Mouse (Mus musculus) embryonic facial prominence, embryonic 12.5 days (tissue): ENCODE measurements around the gene Ccdc182. TPM values are rescaled to one million over a fixed set of nuclear protein-coding genes. Genes with fewer than 3 reads are reported as not detected.
A peak's percentile ranks its signal among the peaks of the same experiment; 100 is the strongest.

Experiments
- ATAC-seq: fragments of 200-750 bp; cut with Nextera tagmentation; 2 replicates; pipeline ENCODE4 v1.8.0; 2017; ENCODE audit not compliant: insufficient number of reproducible peaks, insufficient read depth, low FRiP score, low TSS enrichment
- H3K27ac ChIP-seq: fragments of 300-500 bp; sonication (generic); 2 replicates; pipeline ENCODE4 v1.5.1; 2016; ENCODE audit warnings: mild to moderate bottlenecking
- H3K27me3 ChIP-seq: fragments of 300-500 bp; sonication (generic); 2 replicates; pipeline ENCODE4 v1.6.1; 2016; ENCODE audit warnings: mild to moderate bottlenecking, moderate library complexity
- H3K36me3 ChIP-seq: fragments of 300-500 bp; sonication (generic); 2 replicates; pipeline ENCODE4 v1.6.1; 2016; ENCODE audit warnings: mild to moderate bottlenecking
- H3K4me1 ChIP-seq: fragments of 300-500 bp; sonication (generic); 2 replicates; pipeline ENCODE4 v1.6.1; 2016
- H3K4me2 ChIP-seq: fragments of 300-500 bp; sonication (generic); replicated peaks from 2 replicates; pipeline ENCODE4 v1.6.1; 2016; ENCODE audit warnings: mild to moderate bottlenecking, moderate library complexity
- H3K4me3 ChIP-seq: fragments of 300-500 bp; sonication (generic); 2 replicates; pipeline ENCODE4 v1.5.1; 2016; ENCODE audit warnings: mild to moderate bottlenecking
- H3K9ac ChIP-seq: fragments of 300-500 bp; sonication (generic); 2 replicates; pipeline ENCODE4 v1.6.1; 2016; ENCODE audit warnings: mild to moderate bottlenecking, moderate library complexity
- H3K9me3 ChIP-seq: fragments of 300-500 bp; sonication (generic); 2 replicates; pipeline ENCODE4 v1.6.1; 2016; ENCODE audit warnings: mild to moderate bottlenecking, moderate library complexity
- WGBS: fragments of 180-500 bp; shearing (Covaris S2); methylation state at CpG from one replicate; pipeline ENCODE4 v1.1.7; 2016; 5-methylcytosine and 5-hydroxymethylcytosine counted together
- polyA plus RNA-seq: library from polyadenylated mRNA; unstranded; fragments of >200 nt; fragmentation: Nextera tagmentation; extraction: Ambion mirVana; gene quantifications from 2 replicates; pipeline ENCODE4 v1.2.1, GENCODE M21; 2016

Ccdc182 gene
- polyA plus RNA-seq, 1 experiment from 2014 or later: 0.93 TPM

DNA sequence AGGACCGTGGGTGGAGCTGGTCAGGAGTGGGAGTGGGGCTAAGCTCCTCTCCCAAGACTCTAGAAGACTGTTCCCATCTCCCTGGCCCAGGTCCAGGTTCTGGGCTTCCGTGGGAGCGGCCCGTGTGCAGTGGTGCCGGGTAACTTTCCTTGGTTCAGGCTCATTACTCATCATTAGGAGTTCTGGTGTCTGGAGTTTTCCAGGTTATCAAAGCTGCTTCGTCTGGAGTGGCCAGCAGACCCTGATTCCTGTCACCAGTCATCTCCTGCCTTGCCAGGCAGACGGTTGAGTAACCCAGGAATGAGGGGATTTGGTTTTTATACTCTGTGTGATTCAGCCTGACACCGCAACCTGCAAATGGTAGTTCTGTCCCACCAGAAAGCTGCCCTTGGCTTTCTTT lies 7.8 kb upstream of the Ccdc182 start:
- Histone ChIP-seq H3K36me3 (no peaks in the 10 kb centered on the region), H3K27me3 (no peaks in the 10 kb centered on the region), H3K9ac (no peak overlapping the region), H3K27ac (no peak overlapping the region), H3K9me3 (no peaks in the 10 kb centered on the region), H3K4me1 (0 out of 2 replicates have a peak, but pooled peaks cover 6% of the 10 kb centered on the region), H3K4me3 (no peak overlapping the region), H3K4me2 (no peak overlapping the region)
- no peak for ATAC-seq
- 70% methylated on average over 8 of the region's 8 CpGs for WGBS

DNA sequence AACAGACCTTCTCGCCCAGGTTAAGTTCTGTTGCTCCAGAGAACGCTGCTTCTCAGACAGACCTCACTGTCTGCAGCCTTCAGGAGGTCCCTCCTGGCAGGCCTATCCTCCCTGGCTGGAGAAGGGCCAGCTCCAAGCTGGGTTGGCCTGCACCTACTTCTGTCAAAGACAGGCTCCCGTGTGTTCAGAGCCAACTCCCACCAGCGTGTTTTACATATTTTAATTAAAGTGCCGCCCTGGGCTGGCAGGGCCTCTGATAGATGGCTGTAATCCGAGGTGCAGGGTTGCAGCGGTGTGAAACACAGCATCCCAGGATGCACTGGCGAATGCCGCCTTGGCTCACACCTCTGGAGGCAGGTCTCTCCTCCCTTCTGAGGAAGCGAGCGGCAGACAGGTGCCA lies 5.5 kb upstream of the Ccdc182 start:
- 31% methylated on average over 11 of the region's 11 CpGs for WGBS
- Histone ChIP-seq H3K4me1 (0 out of 2 replicates have a peak, but pooled peaks cover 10% of the 10 kb centered on the region), H3K9me3 (no peaks in the 10 kb centered on the region), H3K4me3 (no peak overlapping the region), H3K36me3 (no peaks in the 10 kb centered on the region), H3K27me3 (no peaks in the 10 kb centered on the region), H3K4me2 (no peak overlapping the region), H3K27ac (no peak overlapping the region), H3K9ac (no peak overlapping the region)
- ATAC-seq: no peak

DNA sequence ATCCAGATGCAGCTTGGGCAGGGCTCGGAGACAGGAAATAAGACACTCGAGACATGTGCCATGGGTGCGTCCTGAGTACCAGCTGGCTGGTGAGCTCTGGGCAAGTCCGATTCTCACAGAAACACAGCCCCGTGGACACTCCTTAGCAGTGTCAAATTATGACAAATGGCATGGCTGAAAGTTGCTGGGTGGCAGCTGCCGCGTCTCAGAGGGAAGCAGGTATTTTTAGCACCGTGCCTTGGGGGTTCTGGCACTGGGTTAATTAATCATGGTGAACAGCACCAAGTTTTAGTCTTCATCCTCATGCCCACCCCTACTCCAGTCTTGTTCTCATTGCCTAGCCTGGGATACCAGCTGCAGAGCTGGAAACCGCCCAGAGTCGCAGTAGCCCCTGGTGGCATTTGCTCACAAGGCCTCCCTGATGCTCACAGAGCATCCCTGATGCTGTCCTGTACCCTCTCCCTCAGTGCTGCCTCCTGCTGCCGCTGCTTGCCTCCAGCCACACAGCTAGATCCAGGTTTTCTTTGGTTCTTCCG lies 5.0 kb upstream of the Ccdc182 start:
- no peak overlapping the region for H3K9ac ChIP-seq
- WGBS: 53% methylated on average over 12 of the region's 12 CpGs
- no peaks in the 10 kb centered on the region for H3K27me3 ChIP-seq
- no peaks in the 10 kb centered on the region for H3K9me3 ChIP-seq
- 0 out of 2 replicates have a peak, but pooled peaks cover 10% of the 10 kb centered on the region for H3K4me1 ChIP-seq
- no peak for ATAC-seq
- no peak overlapping the region for H3K4me3 ChIP-seq
- H3K36me3 ChIP-seq: no peaks in the 10 kb centered on the region
- H3K27ac ChIP-seq: no peak overlapping the region
- no peak overlapping the region for H3K4me2 ChIP-seq

DNA sequence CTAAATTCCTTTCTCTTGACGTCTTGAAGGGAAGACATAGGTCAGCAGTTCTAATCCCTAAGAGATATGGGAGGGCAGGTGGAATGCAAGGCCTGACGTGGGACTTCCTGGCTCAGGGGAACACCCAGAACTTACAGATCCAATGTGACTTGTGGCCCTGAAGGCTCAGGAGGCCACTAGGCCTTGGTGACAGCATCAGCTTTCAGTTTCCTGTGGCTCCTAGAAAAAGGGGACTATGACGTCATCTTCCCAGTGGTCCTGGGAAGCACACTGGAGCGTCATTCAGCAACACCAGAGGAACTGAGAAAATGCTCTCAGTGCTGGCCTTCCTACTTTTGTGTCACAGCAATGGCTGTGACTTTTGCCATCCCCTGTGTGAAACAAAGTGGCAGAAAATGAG lies 2.6 kb upstream of the Ccdc182 start:
- no peak overlapping the region for H3K27ac ChIP-seq
- ATAC-seq: no peak
- no peaks in the 10 kb centered on the region for H3K27me3 ChIP-seq
- H3K9ac ChIP-seq: no peak overlapping the region
- H3K9me3 ChIP-seq: no peaks in the 10 kb centered on the region
- H3K4me1 ChIP-seq: 0 out of 2 replicates have a peak, but pooled peaks cover 10% of the 10 kb centered on the region
- no peaks in the 10 kb centered on the region for H3K36me3 ChIP-seq
- 55% methylated on average over 4 of the region's 4 CpGs for WGBS
- H3K4me3 ChIP-seq: no peak overlapping the region
- H3K4me2 ChIP-seq: no peak overlapping the region

DNA sequence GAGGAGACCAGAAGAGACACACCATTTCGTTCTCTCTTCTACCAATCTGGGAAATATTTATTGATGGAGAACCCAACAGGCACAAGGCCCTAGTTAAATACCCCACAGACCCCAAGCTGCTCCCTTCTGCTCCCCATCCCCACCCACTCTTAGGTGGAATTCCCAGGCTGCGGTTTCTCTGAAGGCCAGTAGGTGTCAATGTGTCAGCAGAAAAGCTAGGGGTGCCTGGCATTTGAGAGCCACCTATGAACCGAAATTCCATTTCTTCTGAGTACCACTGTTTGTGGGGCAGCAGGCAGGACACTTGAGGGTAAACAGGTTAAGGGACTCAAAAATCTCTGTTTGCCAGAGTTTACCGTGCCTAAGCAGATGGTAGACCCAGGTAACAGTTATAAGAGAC lies 2.2 kb upstream of the Ccdc182 start:
- H3K9me3 ChIP-seq: no peaks in the 10 kb centered on the region
- H3K9ac ChIP-seq: no peak overlapping the region
- 35% methylated on average over 4 of the region's 4 CpGs for WGBS
- no peaks in the 10 kb centered on the region for H3K27me3 ChIP-seq
- H3K27ac ChIP-seq: no peak overlapping the region
- H3K36me3 ChIP-seq: no peaks in the 10 kb centered on the region
- ATAC-seq: no peak
- 0 out of 2 replicates have a peak, but pooled peaks cover 10% of the 10 kb centered on the region for H3K4me1 ChIP-seq
- no peak overlapping the region for H3K4me2 ChIP-seq
- H3K4me3 ChIP-seq: no peak overlapping the region

DNA sequence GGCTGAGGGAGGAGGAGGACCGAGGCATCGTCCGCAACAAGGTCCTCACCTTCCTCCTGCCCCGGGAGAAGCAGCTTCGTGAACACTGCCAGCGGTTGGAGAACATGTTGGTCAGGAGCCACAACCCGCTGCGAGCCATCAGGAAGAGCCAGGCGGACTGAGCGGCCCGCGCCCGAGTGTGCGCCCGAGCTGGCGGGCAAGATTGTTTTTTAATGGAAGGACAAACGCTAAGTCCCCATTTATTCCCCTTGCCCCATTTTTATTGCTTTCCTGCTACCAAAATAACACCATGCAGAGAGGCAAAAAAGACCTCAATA lies 494 bp downstream of the Ccdc182 start:
- H3K27ac ChIP-seq: no peak overlapping the region
- H3K36me3 ChIP-seq: no peaks in the 10 kb centered on the region
- H3K4me3 ChIP-seq: peak overlapping the region; percentile 27
- H3K9me3 ChIP-seq: no peaks in the 10 kb centered on the region
- ATAC-seq: no peak
- 23% methylated on average over 17 of the region's 17 CpGs for WGBS
- 0 out of 2 replicates have a peak, but pooled peaks cover 5% of the 10 kb centered on the region for H3K4me1 ChIP-seq
- H3K27me3 ChIP-seq: no peaks in the 10 kb centered on the region
- H3K9ac ChIP-seq: peak overlapping the region; percentile 15; the same call in 1 of the 2 replicates
- H3K4me2 ChIP-seq: peak overlapping the region; percentile 49

DNA sequence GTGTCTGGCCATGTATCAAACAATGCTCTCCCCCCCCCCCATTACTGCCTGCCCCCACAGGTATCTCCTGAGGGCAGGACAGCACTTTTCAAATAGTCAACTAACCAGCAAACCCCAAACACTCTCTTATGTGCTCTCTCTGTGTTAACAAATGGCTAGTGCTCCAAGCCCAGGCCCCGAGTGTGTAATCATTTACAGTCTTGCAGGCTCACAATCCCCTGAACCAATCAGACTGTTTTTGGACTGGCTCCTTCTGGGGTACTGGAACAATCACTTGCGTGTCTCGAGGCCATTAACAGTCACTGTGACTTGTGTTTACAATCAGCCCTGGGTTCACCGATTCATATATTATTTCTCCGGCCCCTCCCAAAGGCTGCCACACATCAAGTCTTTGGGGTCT lies 1.4 kb downstream of the Ccdc182 start:
- no peak overlapping the region for H3K4me3 ChIP-seq
- no peak for ATAC-seq
- no peaks in the 10 kb centered on the region for H3K9me3 ChIP-seq
- no peak overlapping the region for H3K9ac ChIP-seq
- WGBS: 61% methylated on average over 5 of the region's 5 CpGs
- H3K4me2 ChIP-seq: no peak overlapping the region
- 0 out of 2 replicates have a peak, but pooled peaks cover 5% of the 10 kb centered on the region for H3K4me1 ChIP-seq
- H3K27ac ChIP-seq: no peak overlapping the region
- H3K27me3 ChIP-seq: no peaks in the 10 kb centered on the region
- H3K36me3 ChIP-seq: no peaks in the 10 kb centered on the region

DNA sequence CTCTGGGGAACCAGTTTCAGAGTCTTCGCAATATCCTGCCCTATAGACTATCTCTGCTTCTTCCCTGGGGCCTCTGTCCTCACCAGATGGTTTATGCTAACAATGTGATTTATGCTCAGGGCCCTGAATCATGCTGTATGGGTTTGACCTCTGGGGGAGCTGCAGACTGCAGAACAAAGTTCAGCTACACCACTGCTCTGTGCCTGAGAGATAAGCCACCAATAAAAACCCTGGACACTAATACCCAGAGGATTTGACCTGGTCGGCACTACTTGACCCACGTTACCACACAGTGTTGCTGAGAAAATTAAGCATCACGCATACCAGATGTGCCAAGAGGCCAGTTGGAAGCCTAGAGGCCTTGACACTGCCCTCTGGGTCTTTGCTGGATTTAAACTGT lies 3.7 kb downstream of the Ccdc182 start:
- Histone ChIP-seq H3K4me3 (no peak overlapping the region), H3K27ac (no peak overlapping the region), H3K36me3 (no peaks in the 10 kb centered on the region), H3K4me2 (no peak overlapping the region), H3K9me3 (no peaks in the 10 kb centered on the region), H3K4me1 (no peaks in the 10 kb centered on the region), H3K9ac (no peak overlapping the region), H3K27me3 (no peaks in the 10 kb centered on the region)
- ATAC-seq: no peak
- WGBS: 33% methylated on average over 4 of the region's 4 CpGs

DNA sequence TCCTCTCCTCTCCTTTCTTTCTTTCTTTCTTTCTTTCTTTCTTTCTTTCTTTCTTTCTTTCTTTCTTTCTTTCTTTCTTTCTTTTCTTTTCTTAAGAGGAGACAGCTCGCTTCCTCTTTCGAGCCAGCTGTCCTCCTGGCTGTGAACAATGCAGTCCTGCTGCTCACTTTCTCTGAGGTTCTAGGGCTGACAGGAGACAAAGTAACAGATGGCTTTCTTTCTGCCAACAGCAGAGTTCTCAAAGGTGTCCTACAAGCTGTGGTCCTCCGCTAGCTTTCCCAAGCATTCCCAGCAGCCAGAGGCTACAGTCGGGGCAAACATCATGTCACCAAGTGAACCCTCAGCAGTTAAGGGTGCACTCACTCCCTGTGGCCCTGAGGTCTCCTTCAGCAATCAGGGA lies 5.5 kb downstream of the Ccdc182 start:
- H3K4me2 ChIP-seq: no peak overlapping the region
- WGBS: 70% methylated on average over 4 of the region's 4 CpGs
- H3K9me3 ChIP-seq: no peaks in the 10 kb centered on the region
- no peaks in the 10 kb centered on the region for H3K27me3 ChIP-seq
- no peak overlapping the region for H3K9ac ChIP-seq
- ATAC-seq: no peak
- no peaks in the 10 kb centered on the region for H3K4me1 ChIP-seq
- no peaks in the 10 kb centered on the region for H3K36me3 ChIP-seq
- no peak overlapping the region for H3K27ac ChIP-seq
- no peak overlapping the region for H3K4me3 ChIP-seq

DNA sequence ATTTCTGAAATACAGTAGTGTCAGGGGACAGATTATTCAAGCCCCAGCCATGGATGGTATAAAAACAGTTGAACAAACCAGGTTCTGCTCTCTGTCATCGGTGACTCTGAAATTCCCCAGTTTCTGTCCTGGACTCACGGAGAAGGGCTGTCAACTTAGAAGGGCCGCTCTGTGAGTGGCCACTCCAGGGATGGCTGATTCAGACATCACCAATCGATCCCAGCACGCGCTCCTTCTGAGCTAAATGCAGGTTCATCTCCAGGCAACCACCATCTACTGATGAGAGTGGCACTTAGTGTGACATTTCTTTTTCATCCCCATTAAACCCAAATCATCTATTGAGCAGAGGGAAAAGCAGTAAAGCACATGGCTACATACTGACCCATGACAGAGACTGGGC lies 7.8 kb downstream of the Ccdc182 start:
- H3K4me2 ChIP-seq: no peak overlapping the region
- no peaks in the 10 kb centered on the region for H3K36me3 ChIP-seq
- no peak overlapping the region for H3K27ac ChIP-seq
- H3K4me3 ChIP-seq: no peak overlapping the region
- no peaks in the 10 kb centered on the region for H3K4me1 ChIP-seq
- no peaks in the 10 kb centered on the region for H3K27me3 ChIP-seq
- H3K9me3 ChIP-seq: no peaks in the 10 kb centered on the region
- ATAC-seq: no peak
- 35% methylated on average over 6 of the region's 6 CpGs for WGBS
- H3K9ac ChIP-seq: no peak overlapping the region

DNA sequence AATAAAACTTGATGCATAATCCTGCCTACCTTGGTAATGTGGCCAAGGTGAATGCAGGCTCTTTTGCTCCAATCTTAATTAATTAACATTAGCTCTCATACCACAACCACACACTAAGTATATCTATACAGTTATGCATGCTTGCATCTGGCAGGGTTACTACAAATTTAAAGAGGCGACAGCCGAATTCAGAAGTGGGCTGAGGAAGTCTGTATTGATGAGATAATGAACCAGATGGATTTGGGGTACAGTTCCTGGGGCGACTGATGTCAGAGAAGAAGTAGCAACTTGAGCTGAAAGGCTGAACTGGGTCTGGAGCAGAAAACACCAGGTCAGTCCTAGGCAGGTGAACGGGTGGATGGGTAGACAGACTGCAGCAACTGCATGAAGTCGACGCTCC lies 11.9 kb downstream of the Ccdc182 start:
- no peak for ATAC-seq
- Histone ChIP-seq H3K27me3 (no peaks in the 10 kb centered on the region), H3K4me1 (peaks cover 12% of the 10 kb centered on the region), H3K36me3 (no peaks in the 10 kb centered on the region), H3K4me3 (no peak overlapping the region), H3K9me3 (no peaks in the 10 kb centered on the region), H3K9ac (no peak overlapping the region), H3K4me2 (no peak overlapping the region), H3K27ac (no peak overlapping the region)
- WGBS: 85% methylated on average over 6 of the region's 6 CpGs

DNA sequence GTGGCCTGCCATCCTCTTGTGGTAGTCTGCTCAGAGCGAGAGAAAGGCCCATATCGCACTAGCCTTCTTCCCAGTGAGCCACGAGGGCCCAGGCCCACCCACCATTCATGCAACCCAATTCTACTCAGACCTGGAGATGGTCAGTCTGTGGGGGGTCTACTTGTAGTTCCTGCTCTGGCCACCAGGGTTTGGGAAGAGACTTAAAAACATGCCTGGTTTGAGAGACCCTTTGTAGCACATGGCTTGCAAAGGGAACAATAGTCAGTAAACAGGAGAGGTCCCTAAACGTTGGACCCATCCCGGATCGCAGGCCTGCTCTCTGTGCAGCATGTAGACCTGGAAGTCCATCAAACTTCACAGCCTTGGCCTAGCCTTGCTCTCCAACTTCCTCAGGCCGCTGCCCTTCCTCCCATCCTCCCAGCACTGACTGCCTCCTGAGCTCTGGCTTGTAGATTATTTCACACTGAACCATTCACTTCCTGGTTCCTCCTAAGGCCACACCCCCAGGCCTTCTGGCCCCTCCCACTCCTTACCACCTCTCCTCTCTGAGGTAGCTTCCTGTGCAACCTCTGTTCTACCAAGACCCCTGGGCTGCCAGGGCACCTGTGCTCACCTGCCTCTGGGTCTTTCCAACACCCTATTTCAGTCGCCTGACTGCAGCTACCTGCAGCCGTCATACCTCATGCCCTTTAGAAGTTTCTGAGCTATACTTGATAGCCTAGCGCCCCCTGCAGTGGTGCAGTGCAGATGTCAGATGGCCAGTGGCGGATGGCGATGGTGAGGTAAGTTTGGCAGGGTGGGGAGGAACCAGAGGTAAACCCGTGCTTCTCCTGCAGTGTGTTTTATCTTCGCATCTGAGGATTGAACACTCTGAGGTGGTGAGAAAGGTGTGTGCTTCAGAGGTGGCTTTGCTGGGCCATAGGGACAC lies 14.0 kb downstream of the Ccdc182 start:
- H3K27me3 ChIP-seq: no peaks in the 10 kb centered on the region
- no peaks in the 10 kb centered on the region for H3K36me3 ChIP-seq
- no peak overlapping the region for H3K4me2 ChIP-seq
- H3K9ac ChIP-seq: no peak overlapping the region
- peaks cover 15% of the 10 kb centered on the region for H3K4me1 ChIP-seq
- 0 out of 2 replicates have a peak overlapping the region, but pooled peaks have one; percentile 2 for H3K27ac ChIP-seq
- no peak for ATAC-seq
- no peak overlapping the region for H3K4me3 ChIP-seq
- H3K9me3 ChIP-seq: no peaks in the 10 kb centered on the region
- 82% methylated on average over 14 of the region's 14 CpGs for WGBS
